ENCODE assay signal across 25 mouse cellular contexts in genomic region chr6:57639531-57639930, GRCm38 (mm10).
"Had no signal": no experiment of that assay in that cellular context is flagged by ENCODE, and none has a peak within 500 bp of the region (broad histone marks: within the 10 kb centered on the region; RNA-seq: fewer than 3 reads in every experiment).

No protein-coding gene starts in this region.

- H3K36me3 ChIP-seq: heart, embryonic 10.5 days; heart, embryonic 12.5 days; hindbrain, embryonic 10.5 days; hindbrain, embryonic 12.5 days; intestine, embryonic 15.5 days; limb, embryonic 13.5 days; limb, embryonic 15.5 days; liver, embryonic 12.5 days had no signal

- H3K27ac ChIP-seq: heart, embryonic 10.5 days; hindbrain, embryonic 10.5 days; hindbrain, embryonic 12.5 days; hindbrain, embryonic 14.5 days; intestine, embryonic 15.5 days; limb, embryonic 13.5 days; limb, embryonic 15.5 days; liver, embryonic 12.5 days; liver, embryonic 14.5 days had no signal

- H3K9ac ChIP-seq: heart, embryonic 12.5 days; hindbrain, embryonic 12.5 days; hindbrain, embryonic 14.5 days; intestine, embryonic 15.5 days; limb, embryonic 13.5 days; limb, embryonic 15.5 days; liver, embryonic 12.5 days; liver, embryonic 14.5 days had no signal

- ATAC-seq: hindbrain, embryonic 16.5 days; inflammation-experienced regulatory T-cells, adult 6 months; intestine, embryonic 15.5 days; intestine, postnatal 0 days; liver, embryonic 12.5 days had no signal

- H3K4me1 ChIP-seq: hindbrain, embryonic 10.5 days; hindbrain, embryonic 12.5 days; liver, embryonic 12.5 days had no signal

- H3K4me3 ChIP-seq: heart, embryonic 10.5 days; heart, embryonic 12.5 days; hindbrain, embryonic 10.5 days; hindbrain, embryonic 12.5 days; intestine, embryonic 15.5 days; limb, embryonic 13.5 days; limb, embryonic 15.5 days; liver, embryonic 12.5 days had no signal

- H3K9me3 ChIP-seq: heart, embryonic 10.5 days; heart, embryonic 12.5 days; hindbrain, embryonic 10.5 days; hindbrain, embryonic 12.5 days; intestine, embryonic 15.5 days; limb, embryonic 13.5 days; limb, embryonic 15.5 days; liver, embryonic 12.5 days had no signal

- DNase-seq: gastrocnemius, postnatal 14 days; gastrocnemius, postnatal 36 days; heart, adult 18-20 months; heart, postnatal 10 days; heart, postnatal 4 days; kidney, adult 18-20 months; kidney, adult 8-10 months; kidney, postnatal 10 days; kidney, postnatal 36 days; layer of hippocampus, adult 9-11 months; layer of hippocampus, postnatal 36 days; left cerebral cortex, postnatal 4 days had no signal
